Mouse (Mus musculus) frontal cortex, postnatal 14 days (tissue): ENCODE measurements around the gene 4931406C07Rik.

Experiments used
- DNase-seq, 2 experiments: peaks; one replicate each; pipeline ENCODE4 v3.0.0; 2022; ENCODE audit warnings: low spot score in 2 of 2

The 4931406C07Rik gene

GRCm38 (mm10) chr9:15238297-15238990 lies 67.8 kb downstream of the 4931406C07Rik start:
- no peak for DNase-seq

GRCm38 (mm10) chr9:15237516-15238296 lies 68.5 kb downstream of the 4931406C07Rik start:
- no peak for DNase-seq

- no peak for DNase-seq
Measured at GRCm38 (mm10) chr9:15235986-15236385, 70.3 kb downstream of the 4931406C07Rik start.

- no peak for DNase-seq
Measured at GRCm38 (mm10) chr9:15233604-15234003, 72.6 kb downstream of the 4931406C07Rik start.
